Mouse (Mus musculus) frontal cortex, adult 2 months (tissue): ENCODE measurements around the gene Ddx24. TPM values are rescaled to one million over a fixed set of nuclear protein-coding genes. Genes with fewer than 3 reads are reported as not detected.

Source experiments
- DNase-seq, 2 experiments: peaks; one replicate each; pipeline ENCODE4 v3.0.0; 2022; ENCODE audit warnings: low spot score in 1 of 2; ENCODE audit errors: extremely low spot score in 1 of 2
- polyA plus RNA-seq: library from polyadenylated mRNA; depleted of rRNA; stranded (reverse); fragments of >200 nt; gene quantifications from 2 replicates; pipeline ENCODE4 v1.2.3, GENCODE M21; 2012

Ddx24 gene
- polyA plus RNA-seq, 1 experiment = 141 TPM

GRCm38 (mm10) chr12:103391098-103391497 is 34.5 kb downstream of the Ddx24 start:
- DNase-seq = peak; percentile 66 to 78

DNA sequence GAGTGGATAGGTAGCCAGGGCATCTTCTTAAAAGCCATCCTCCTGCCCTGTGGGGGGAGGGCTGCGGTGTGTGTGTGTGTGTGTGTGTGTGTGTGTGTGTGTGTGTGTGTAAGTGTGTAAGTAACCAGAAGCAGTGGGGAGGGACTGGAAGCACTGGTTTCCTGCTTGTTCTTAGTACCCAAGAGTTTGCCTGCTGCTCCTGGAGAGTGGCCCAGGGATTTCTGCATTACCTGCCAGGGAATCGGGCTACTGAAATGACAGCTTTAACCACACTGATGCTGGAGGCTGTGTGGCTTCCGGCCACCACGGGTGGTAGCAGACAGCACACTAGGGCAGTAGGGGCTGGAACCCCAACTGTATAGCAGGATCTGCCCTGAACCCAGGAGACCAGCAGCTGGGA is 35.6 kb downstream of the Ddx24 start:
- DNase-seq = no peak

DNA sequence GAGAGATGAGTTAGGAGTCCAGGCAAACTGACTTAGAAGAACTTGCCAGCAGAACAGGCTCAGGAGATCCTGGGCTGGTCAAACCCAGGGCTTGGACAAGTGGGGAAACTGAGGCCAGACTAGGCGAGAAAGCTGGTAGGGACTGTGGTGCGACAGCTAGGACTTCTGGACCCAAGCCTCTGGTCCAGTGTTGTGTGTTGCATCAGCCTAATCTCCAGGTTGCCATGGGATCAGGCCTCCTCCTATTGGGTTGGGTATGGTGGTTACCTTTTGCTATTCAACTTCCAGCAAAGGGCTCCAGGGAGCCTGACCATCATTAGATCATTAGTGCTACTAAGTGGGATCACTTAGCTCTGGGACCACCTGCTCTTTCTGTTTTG is 36.3 kb downstream of the Ddx24 start:
- no peak for DNase-seq

GRCm38 (mm10) chr12:103388505-103389347 is 36.9 kb downstream of the Ddx24 start, which contains the start of gene Otub2:
Otub2 (plus strand) TSS chr12:103388682.
- peak; percentile 96 to 99 for DNase-seq

DNA sequence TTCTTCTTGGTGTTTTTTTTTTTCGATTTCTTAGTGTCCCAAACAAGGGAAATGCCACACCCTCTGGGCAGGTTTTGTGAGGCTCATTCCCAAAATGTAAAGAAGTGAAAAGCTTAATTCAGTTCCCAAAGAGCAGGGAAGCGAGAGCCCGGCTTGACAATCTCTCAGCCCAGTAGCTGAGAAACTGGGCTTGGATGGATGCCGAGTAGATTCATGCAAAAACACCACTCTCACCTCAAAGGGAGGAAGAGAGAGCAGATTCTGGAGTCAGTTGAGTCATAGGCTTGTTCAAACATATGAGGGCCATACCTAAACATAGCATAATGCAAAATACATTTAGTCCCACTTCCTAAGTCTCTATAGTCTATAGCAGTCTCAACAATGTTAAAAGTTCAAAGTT is 45.4 kb downstream of the Ddx24 start:
- peak in 1 of 2 experiments; percentile 53 for DNase-seq

DNA sequence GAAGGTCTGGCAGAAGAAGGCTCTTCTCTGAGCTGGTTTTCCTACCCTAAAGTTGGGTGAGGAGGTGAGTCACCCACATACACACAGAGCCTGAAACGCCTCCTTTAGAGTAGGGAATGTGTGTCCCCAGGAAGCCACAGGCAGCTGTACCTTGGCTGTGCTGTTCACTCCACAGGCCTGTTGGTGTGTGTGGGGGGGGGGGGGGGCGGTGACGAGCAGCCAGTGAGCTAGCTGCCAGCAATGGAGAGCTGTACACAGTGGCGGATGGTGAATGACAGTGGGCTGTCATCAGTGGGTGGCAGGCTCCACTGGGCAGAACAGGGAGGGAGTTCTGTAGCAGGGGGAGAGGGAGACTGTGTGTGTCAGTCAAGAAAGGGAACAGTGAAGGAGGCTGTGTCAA is 48.9 kb downstream of the Ddx24 start:
- DNase-seq = peak; percentile 41 to 67

GRCm38 (mm10) chr12:103376124-103376523 is 49.5 kb downstream of the Ddx24 start:
- peak; percentile 47 to 74 for DNase-seq

- no peak for DNase-seq
Observed at GRCm38 (mm10) chr12:103373530-103374236, 51.9 kb downstream of the Ddx24 start.

GRCm38 (mm10) chr12:103371711-103372110 is 53.9 kb downstream of the Ddx24 start:
- peak in 1 of 2 experiments; percentile 80 for DNase-seq

GRCm38 (mm10) chr12:103370861-103371260 is 54.8 kb downstream of the Ddx24 start:
- no peak for DNase-seq

DNA sequence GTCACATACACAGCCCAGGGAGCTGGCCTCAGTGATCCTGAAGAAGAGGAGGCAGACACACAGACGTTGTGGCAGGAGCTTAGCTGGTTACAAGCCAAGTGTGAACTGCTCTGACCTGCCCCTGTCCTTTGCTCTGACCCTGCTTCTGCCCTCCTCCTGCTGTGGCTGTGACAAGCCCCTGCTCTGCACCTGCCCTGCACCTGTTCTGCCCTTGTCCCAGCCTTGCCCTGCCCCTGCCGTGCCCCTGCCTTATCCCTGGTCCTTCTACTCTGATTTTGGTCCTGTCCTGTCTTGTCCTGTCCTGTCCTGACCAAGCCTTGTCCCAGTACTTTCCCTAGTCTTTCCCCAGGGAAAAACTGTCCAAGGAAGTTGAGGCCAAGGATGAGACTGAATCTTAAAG is 56.9 kb downstream of the Ddx24 start:
- DNase-seq = no peak

- DNase-seq = no peak
Observed at GRCm38 (mm10) chr12:103368326-103368669, 57.3 kb downstream of the Ddx24 start.

- peak in 1 of 2 experiments; percentile 88 for DNase-seq
Observed at GRCm38 (mm10) chr12:103367620-103368325, 57.9 kb downstream of the Ddx24 start.

DNA sequence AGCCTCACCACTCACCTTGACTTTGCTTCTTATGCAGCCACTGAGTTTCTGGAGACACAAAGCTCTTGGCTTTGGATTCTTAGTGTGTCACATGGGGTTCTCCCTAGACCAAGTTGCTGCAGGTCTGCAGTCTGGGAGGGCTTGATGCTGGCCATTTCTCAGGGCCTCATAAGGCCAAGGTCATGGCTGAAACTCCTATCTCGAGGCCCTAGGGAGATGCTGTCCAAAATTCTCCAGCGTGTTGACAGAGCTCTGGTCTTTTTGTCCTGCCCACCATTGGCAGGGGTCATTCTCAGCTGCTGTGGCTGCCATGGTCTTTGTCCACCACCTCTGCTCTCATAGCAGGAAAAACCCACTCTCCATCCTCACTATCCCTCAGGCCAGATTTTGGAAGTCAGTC is 58.5 kb downstream of the Ddx24 start:
- DNase-seq = no peak

DNA sequence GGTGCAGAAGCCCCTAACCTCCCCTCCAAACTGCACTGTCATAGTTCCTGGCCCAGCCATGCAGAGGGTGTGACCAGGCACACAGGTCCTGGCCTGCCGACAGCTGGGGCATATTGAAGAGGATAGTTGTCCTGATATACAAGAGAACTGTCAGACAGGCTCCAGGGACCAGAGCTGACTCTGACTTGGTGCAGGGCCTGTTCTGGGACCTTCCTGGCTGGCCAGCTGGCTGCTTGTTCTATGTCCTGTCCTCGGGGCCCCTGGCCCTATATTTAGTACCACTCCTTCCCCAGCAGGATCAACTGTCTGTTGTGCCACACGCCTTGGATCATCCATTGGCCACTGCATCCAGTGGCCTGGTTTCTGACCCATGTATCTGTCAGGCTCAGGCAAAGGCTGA is 63.3 kb downstream of the Ddx24 start:
- no peak for DNase-seq

- DNase-seq = no peak
Observed at GRCm38 (mm10) chr12:103361539-103362307, 63.9 kb downstream of the Ddx24 start.

GRCm38 (mm10) chr12:103360812-103361211 is 64.8 kb downstream of the Ddx24 start:
- no peak for DNase-seq

DNA sequence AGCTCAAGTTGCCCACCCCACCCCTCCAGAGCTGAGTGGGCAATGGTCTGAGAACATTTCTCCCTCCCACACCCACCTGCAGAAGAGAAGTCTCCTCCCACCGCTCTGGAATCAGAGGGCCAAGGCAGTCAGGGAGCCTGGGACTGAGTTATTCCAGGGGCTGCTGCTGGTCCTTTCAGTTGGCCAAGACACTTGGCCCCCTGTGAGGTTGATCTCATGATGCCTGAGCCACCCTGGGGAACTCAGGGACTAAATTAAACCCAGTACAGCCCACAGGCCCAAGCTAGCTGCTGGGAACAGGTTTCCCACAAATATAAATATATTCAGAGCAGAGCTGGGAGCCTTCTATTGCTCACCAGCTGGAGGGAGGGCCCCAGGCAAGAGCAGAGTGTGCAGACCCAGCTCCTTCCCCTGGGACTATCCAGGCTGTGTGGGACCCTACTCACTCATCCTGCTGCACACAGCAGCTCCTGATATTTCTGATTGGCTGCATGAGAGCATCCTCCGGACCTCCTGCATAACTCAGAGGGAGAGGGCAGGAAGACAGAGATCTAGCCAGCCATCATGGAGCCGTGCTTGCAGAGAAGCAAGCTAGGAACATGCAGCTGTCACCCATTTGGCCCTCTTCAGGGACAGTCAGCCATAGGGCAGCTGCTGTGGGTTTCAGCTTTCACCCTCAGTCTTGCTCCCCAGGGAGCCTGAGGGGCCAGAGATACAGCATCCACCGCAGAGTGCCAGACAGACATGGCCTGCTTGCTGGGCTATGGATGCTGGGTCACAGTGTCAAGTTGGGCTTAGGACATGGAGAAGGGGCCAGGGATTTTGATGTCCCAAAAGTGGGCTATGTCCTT is 66.5 kb downstream of the Ddx24 start:
- DNase-seq = no peak

DNA sequence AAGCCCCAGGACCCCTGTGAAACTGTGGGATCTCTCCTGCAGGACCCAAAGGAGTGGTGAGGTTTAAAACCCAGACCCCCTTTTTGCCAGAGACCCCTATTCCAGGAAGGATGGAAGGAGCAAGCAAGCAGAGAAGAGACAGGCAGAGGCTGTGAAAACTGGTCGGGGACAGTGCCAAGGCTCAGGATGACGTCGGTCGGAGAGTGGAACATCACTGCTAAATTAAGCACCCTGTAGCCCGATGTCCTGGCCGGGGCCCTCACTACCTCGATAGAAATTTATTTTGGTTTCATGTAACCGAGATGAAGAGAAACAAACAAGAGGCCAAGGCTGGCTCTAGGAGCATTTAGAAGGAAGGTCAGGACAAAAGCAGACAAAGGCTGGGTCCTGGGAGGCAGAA is 67.4 kb downstream of the Ddx24 start:
- DNase-seq = peak in 1 of 2 experiments; percentile 34
